Mouse (Mus musculus) megakaryocyte, embryonic 14.5 days (primary cell): Measurements from ENCODE around the gene Ppp1r21.

Source experiments
- FLI1 ChIP-seq: IDR thresholded peaks from 2 replicates; pipeline ENCODE4 v1.6.1; 2012; ENCODE audit warnings: low read length, inconsistent platforms, mixed read lengths
- GATA1 ChIP-seq: IDR thresholded peaks from 3 replicates; pipeline ENCODE4 v1.6.1; 2012; ENCODE audit warnings: mixed read lengths, low read length, inconsistent platforms, borderline replicate concordance

GRCm38 (mm10) chr17:88614733-88615132 is 84.8 kb downstream of the Ppp1r21 start:
- TF ChIP-seq GATA1 (no peak), FLI1 (no peak)
